Mouse (Mus musculus) neural tube, embryonic 11.5 days (tissue): ENCODE data around the gene Tubb3. TPM values are rescaled to one million over a fixed set of nuclear protein-coding genes. Genes with fewer than 3 reads are reported as not detected.

Experiments
- ATAC-seq: fragments of 200-750 bp; cut with Nextera tagmentation; 2 replicates; pipeline ENCODE4 v1.8.0; 2017; ENCODE audit warnings: moderate number of reproducible peaks, mild to moderate bottlenecking, moderate TSS enrichment, moderate library complexity; ENCODE audit not compliant: insufficient read depth, low FRiP score, low TSS enrichment
- DNase-seq: peaks from one replicate; pipeline ENCODE4 v3.0.0-alpha.2; 2015; ENCODE audit warnings: low spot score
- H3K27ac ChIP-seq: fragments of 300-500 bp; sonication (generic); 2 replicates; pipeline ENCODE4 v1.5.1; 2014; ENCODE audit warnings: low read depth, mild to moderate bottlenecking, low read length
- H3K27me3 ChIP-seq: fragments of 300-500 bp; sonication (generic); 2 replicates; pipeline ENCODE4 v1.6.1; 2014; ENCODE audit warnings: mild to moderate bottlenecking, low read length, mixed read lengths; ENCODE audit not compliant: control insufficient read depth, insufficient read depth
- H3K36me3 ChIP-seq: fragments of 300-500 bp; sonication (generic); 2 replicates; pipeline ENCODE4 v1.6.1; 2014; ENCODE audit warnings: mild to moderate bottlenecking, low read length, moderate library complexity, mixed read lengths; ENCODE audit not compliant: control insufficient read depth, insufficient read depth
- H3K4me1 ChIP-seq: fragments of 300-500 bp; sonication (generic); 2 replicates; pipeline ENCODE4 v1.6.1; 2014; ENCODE audit warnings: low read length, mixed read lengths; ENCODE audit not compliant: control insufficient read depth, insufficient read depth
- H3K4me2 ChIP-seq: fragments of 300-500 bp; sonication (generic); 2 replicates; pipeline ENCODE4 v1.6.1; 2014; ENCODE audit warnings: low read depth, mild to moderate bottlenecking, moderate library complexity
- H3K4me3 ChIP-seq: fragments of 300-500 bp; sonication (generic); 2 replicates; pipeline ENCODE4 v1.5.1; 2014; ENCODE audit warnings: low read depth, low read length
- H3K9ac ChIP-seq: fragments of 300-500 bp; sonication (generic); 2 replicates; pipeline ENCODE4 v1.6.1; 2014; ENCODE audit warnings: mild to moderate bottlenecking, low read length
- H3K9me3 ChIP-seq: fragments of 300-500 bp; sonication (generic); 2 replicates; pipeline ENCODE4 v1.6.1; 2016; ENCODE audit warnings: low read length; ENCODE audit not compliant: control insufficient read depth
- WGBS: fragments of 180-500 bp; shearing (Covaris S2); extraction: QIAGEN DNeasy Blood & Tissue Kit; methylation state at CpG from one replicate; pipeline ENCODE4 v1.1.7; 2014; 5-methylcytosine and 5-hydroxymethylcytosine counted together
- polyA plus RNA-seq: library from polyadenylated mRNA; unstranded; fragments of >200 nt; fragmentation: Nextera tagmentation; extraction: Ambion mirVana; gene quantifications from 2 replicates; pipeline ENCODE4 v1.2.1, GENCODE M21; 2014

Gene Tubb3
- polyA plus RNA-seq, 1 experiment from 2014 or later: 1,012 TPM

DNA sequence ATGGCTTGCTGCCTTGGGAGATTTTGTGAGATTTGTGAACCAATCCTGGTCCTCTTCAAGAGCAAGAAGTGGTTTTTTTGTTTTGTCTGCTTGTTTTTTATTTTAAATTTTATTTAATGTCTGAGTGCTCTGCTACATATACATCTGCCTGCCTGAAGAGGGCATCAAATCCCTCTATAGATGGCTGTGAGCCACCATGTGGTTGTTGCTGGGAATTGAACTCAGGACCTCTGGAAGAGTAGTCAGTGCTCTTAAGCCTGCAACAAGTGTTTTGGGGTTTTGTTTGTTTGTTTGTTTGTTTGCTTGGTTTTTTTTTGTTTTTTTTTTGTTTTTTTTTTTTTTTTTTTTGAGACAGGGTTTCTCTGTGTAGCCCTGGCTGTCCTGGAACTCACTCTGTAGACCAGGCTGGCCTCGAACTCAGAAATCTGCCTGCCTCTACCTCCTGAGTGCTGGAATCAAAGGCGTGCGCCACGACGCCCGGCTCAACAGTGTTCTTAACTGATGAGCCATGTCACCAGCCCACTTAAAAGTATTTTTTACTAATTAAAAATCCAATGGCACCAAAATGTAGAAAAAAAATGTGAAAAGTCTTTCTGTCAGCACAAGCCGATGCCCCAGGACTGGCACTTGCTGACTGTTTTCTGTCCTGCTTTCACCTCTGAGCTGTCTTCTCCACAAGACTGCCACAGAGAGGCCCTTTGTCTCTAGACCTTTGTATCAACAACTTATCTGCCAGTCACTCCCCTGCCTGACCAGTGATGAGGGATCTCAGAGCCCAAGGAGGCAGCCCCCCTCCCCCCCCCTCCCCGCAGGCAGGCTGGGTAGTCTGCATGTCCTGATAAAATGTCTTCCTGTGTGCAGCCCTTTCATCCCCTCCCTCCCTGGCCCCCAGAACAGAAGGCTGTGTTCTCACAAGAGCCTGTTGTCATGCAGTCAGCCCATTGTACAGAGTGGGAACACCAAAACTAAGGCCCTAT, 5.0 kb downstream of the Tubb3 start:
- H3K4me3 ChIP-seq: no peak overlapping the region
- ATAC-seq (no peak), DNase-seq (no peak)
- H3K9me3 ChIP-seq: no peaks in the 10 kb centered on the region
- H3K9ac ChIP-seq: no peak overlapping the region
- peaks cover 4% of the 10 kb centered on the region for H3K36me3 ChIP-seq
- no peaks in the 10 kb centered on the region for H3K4me1 ChIP-seq
- WGBS: 83% methylated on average over 7 of the region's 8 CpGs
- H3K27me3 ChIP-seq: peaks cover 5% of the 10 kb centered on the region
- 0 out of 2 replicates have a peak overlapping the region, but pooled peaks have one; percentile 10 for H3K4me2 ChIP-seq
- no peak overlapping the region for H3K27ac ChIP-seq

GRCm38 (mm10) chr8:123416944-123417555, 5.8 kb downstream of the Tubb3 start:
- no peak overlapping the region for H3K9ac ChIP-seq
- 76% methylated on average over 8 of the region's 8 CpGs for WGBS
- no peak overlapping the region for H3K27ac ChIP-seq
- no peaks in the 10 kb centered on the region for H3K4me1 ChIP-seq
- H3K9me3 ChIP-seq: no peaks in the 10 kb centered on the region
- 0 out of 2 replicates have a peak overlapping the region, but pooled peaks have one; percentile 1 for H3K4me2 ChIP-seq
- no peak overlapping the region for H3K4me3 ChIP-seq
- H3K27me3 ChIP-seq: peaks cover 1% of the 10 kb centered on the region; the same call in 1 of the 2 replicates
- no peak for ATAC-seq
- peaks cover 4% of the 10 kb centered on the region for H3K36me3 ChIP-seq
- DNase-seq: no peak

DNA sequence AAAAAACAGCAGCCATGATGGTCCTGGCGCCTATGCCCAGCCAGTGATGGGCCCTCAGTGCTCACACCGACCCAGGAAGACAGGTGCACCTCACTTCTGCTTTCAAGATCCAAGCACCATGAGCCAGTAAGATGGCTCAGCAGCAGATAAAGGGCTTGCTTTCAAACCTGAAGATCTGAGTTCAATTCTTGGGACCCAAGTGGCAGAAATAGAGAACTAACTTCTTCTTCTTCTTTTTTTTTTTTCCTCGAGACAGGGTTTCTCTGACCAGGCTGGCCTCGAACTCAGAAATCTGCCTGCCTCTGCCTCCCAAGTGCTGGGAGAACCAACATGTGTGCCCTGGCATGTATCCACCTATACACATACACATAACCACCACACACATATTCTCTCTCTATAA, 8.5 kb downstream of the Tubb3 start:
- no peak overlapping the region for H3K4me3 ChIP-seq
- no peak for ATAC-seq
- H3K27me3 ChIP-seq: no peaks in the 10 kb centered on the region
- no peak overlapping the region for H3K27ac ChIP-seq
- H3K4me1 ChIP-seq: no peaks in the 10 kb centered on the region
- H3K36me3 ChIP-seq: peaks cover 4% of the 10 kb centered on the region
- H3K9ac ChIP-seq: no peak overlapping the region
- H3K9me3 ChIP-seq: no peaks in the 10 kb centered on the region
- H3K4me2 ChIP-seq: no peak overlapping the region
- DNase-seq: no peak
- 90% methylated on average over 4 of the region's 4 CpGs for WGBS

DNA sequence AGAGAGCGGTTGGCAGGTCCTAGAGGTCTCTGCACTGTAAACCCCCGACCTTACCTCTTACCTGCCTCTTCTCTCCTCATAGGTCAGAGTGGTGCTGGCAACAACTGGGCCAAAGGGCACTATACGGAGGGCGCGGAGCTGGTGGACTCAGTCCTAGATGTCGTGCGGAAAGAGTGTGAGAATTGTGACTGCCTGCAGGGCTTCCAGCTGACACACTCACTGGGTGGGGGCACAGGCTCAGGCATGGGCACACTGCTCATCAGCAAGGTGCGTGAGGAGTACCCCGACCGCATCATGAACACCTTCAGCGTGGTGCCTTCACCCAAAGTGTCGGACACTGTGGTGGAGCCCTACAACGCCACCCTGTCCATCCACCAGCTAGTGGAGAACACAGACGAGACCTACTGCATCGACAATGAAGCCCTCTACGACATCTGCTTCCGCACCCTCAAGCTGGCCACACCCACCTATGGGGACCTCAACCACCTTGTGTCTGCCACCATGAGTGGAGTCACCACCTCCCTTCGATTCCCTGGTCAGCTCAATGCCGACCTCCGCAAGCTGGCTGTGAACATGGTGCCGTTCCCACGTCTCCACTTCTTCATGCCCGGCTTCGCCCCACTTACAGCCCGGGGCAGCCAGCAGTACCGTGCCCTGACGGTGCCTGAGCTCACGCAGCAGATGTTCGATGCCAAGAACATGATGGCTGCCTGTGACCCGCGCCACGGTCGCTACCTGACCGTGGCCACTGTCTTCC, 9.5 kb downstream of the Tubb3 start:
- no peak for ATAC-seq
- 94% methylated on average over 34 of the region's 34 CpGs for whole genome bisulfite sequencing
- H3K4me1 ChIP-seq: no peaks in the 10 kb centered on the region

DNA sequence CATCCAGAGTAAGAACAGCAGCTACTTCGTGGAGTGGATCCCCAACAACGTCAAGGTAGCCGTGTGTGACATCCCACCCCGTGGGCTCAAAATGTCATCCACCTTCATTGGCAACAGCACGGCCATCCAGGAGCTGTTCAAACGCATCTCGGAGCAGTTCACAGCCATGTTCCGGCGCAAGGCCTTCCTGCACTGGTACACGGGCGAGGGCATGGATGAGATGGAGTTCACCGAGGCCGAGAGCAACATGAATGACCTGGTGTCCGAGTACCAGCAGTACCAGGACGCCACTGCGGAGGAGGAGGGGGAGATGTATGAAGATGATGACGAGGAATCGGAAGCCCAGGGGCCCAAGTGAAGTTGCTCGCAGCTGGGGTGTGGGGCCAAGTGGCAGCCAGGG, 10.1 kb downstream of the Tubb3 start:
- Histone ChIP-seq H3K27me3 (no peaks in the 10 kb centered on the region), H3K9me3 (no peaks in the 10 kb centered on the region), H3K9ac (no peak overlapping the region), H3K4me1 (no peaks in the 10 kb centered on the region), H3K36me3 (peaks cover 4% of the 10 kb centered on the region), H3K4me3 (no peak overlapping the region), H3K27ac (no peak overlapping the region), H3K4me2 (no peak overlapping the region)
- ATAC-seq: no peak
- DNase-seq: no peak
- 88% methylated on average over 19 of the region's 19 CpGs for WGBS

More for the DNA sequence above, 9.5 kb downstream of the Tubb3 start:
- Histone ChIP-seq H3K4me2 (no peak overlapping the region), H3K27me3 (no peaks in the 10 kb centered on the region), H3K9ac (no peak overlapping the region), H3K4me3 (no peak overlapping the region), H3K9me3 (no peaks in the 10 kb centered on the region), H3K27ac (no peak overlapping the region), H3K36me3 (peaks cover 4% of the 10 kb centered on the region)
- DNase-seq: no peak

DNA sequence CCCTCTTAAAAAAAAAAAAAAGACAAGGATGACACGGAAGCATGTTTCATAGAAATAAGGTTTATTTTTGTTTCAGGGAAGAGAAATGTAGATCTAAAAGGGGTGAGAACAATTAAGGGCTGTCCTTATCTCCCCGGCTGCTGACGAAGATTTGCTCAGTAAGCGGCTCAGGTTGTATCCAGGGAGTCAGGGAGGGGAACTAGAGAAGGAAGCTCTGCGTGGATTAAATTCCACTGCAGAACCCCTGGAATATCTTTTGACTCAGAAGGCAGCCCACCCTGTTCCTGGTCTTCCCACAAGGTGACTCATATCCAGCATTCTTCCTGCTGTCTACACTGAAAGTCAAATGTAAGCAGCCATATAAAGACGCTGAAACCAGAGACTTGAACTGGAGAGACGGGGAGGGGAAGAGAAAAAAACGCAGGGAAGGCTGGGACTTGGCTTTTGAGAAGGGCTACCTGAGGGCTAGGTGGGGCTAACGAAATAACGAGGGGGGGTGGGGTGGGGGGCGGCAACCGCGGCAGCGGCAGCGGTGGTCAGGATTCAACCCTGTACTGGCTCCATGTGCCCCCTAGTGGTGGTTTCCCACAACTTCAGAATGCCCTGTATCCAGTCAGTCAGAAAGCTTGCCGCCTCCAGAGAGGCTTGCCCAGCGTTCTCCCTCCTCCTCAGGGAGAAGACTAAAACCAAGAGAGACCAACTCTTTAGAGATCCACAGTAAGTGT, 11.0 kb downstream of the Tubb3 start:
- no peak overlapping the region for H3K27ac ChIP-seq
- no peak overlapping the region for H3K9ac ChIP-seq
- no peaks in the 10 kb centered on the region for H3K27me3 ChIP-seq
- peaks cover 4% of the 10 kb centered on the region; the same call in 1 of the 2 replicates for H3K9me3 ChIP-seq
- WGBS: 21% methylated on average over 17 of the region's 17 CpGs
- H3K4me1 ChIP-seq: no peaks in the 10 kb centered on the region
- H3K4me2 ChIP-seq: no peak overlapping the region
- ATAC-seq (peak; percentile 25; the same call in 1 of the 2 replicates), DNase-seq (peak; percentile 70)
- peaks cover 4% of the 10 kb centered on the region for H3K36me3 ChIP-seq
- no peak overlapping the region for H3K4me3 ChIP-seq

GRCm38 (mm10) chr8:123422781-123423159, 11.5 kb downstream of the Tubb3 start:
- H3K27ac ChIP-seq: no peak overlapping the region
- ATAC-seq: peak; percentile 49; the same call in 1 of the 2 replicates

DNA sequence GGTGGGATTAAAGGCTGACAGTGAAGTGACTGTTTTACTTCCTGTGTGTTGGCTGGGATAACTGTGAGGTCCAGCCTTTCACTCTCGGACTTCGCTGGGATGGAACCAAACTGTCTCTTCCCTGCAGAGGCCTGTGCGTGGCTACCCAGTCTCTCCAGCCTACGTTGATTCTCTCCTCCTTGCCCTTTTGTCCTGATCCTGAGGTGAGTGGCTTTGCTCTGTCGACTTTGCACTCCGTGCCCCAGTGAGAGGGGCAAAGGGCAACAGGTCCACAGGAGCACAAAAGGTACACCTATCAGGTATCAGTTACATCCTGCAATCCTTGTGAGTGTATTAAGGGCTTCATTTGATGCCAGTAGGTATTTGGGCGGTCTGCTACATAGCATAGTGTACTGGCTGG, 12.2 kb downstream of the Tubb3 start, which contains the start of gene Def8:
Gene Def8 (plus strand): TSS at position 87 of the 400 bp plus-strand sequence.
- Histone ChIP-seq H3K9ac (no peak within 1 kb of the TSS), H3K4me3 (no peak within 1 kb of the TSS)

More at GRCm38 (mm10) chr8:123422781-123423159, 11.5 kb downstream of the Tubb3 start:
- Histone ChIP-seq H3K9ac (no peak overlapping the region), H3K36me3 (peaks cover 4% of the 10 kb centered on the region), H3K9me3 (peaks cover 4% of the 10 kb centered on the region), H3K4me3 (no peak overlapping the region), H3K4me1 (no peaks in the 10 kb centered on the region), H3K27me3 (no peaks in the 10 kb centered on the region), H3K4me2 (no peak overlapping the region)
- DNase-seq: no peak
- WGBS: 24% methylated on average over 3 of the region's 3 CpGs

More for the DNA sequence above, 12.2 kb downstream of the Tubb3 start, which contains the start of gene Def8:
- Histone ChIP-seq H3K36me3 (peaks cover 4% of the 10 kb centered on the region), H3K9me3 (peaks cover 7% of the 10 kb centered on the region), H3K4me2 (no peak within 1 kb of the TSS), H3K27ac (no peak within 1 kb of the TSS), H3K27me3 (no peaks in the 10 kb centered on the region), H3K4me1 (no peaks in the 10 kb centered on the region)
- ATAC-seq: no peak
- WGBS: 82% methylated on average over 7 of the region's 7 CpGs
- no peak for DNase-seq
